Mouse (Mus musculus) liver, embryonic 16.5 days (tissue): Measurements from ENCODE around the gene Kdm2a. TPM values are rescaled to one million over a fixed set of nuclear protein-coding genes. Genes with fewer than 3 reads are reported as not detected.
A peak's percentile ranks its signal among the peaks of the same experiment; 100 is the strongest.

ENCODE experiments used
- ATAC-seq: fragments of 200-750 bp; cut with Nextera tagmentation; 2 replicates; pipeline ENCODE4 v1.8.0; 2017; ENCODE audit warnings: low read depth, mild to moderate bottlenecking, moderate number of reproducible peaks, moderate library complexity
- H3K27ac ChIP-seq: fragments of 300-500 bp; sonication (generic); 2 replicates; pipeline ENCODE4 v1.5.1; 2014; ENCODE audit warnings: mild to moderate bottlenecking, low read length
- H3K27me3 ChIP-seq: fragments of 300-500 bp; sonication (generic); 2 replicates; pipeline ENCODE4 v1.6.1; 2014; ENCODE audit warnings: low read depth, low read length, mixed read lengths; ENCODE audit not compliant: control insufficient read depth, insufficient read depth
- H3K36me3 ChIP-seq: fragments of 300-500 bp; sonication (generic); 2 replicates; pipeline ENCODE4 v1.6.1; 2014; ENCODE audit warnings: mild to moderate bottlenecking; ENCODE audit not compliant: control insufficient read depth, insufficient read depth
- H3K4me1 ChIP-seq: fragments of 300-500 bp; sonication (generic); 2 replicates; pipeline ENCODE4 v1.6.1; 2014; ENCODE audit warnings: low read depth, low read length, mixed read lengths; ENCODE audit not compliant: control insufficient read depth
- H3K4me2 ChIP-seq: fragments of 300-500 bp; sonication (generic); 2 replicates; pipeline ENCODE4 v1.6.1; 2014; ENCODE audit warnings: low read depth, low read length, mixed read lengths
- H3K4me3 ChIP-seq: fragments of 300-500 bp; sonication (generic); 2 replicates; pipeline ENCODE4 v1.5.1; 2014; ENCODE audit warnings: low read depth, mild to moderate bottlenecking, low read length
- H3K9ac ChIP-seq: fragments of 300-500 bp; sonication (generic); 2 replicates; pipeline ENCODE4 v1.6.1; 2014; ENCODE audit warnings: low read depth, low read length
- H3K9me3 ChIP-seq: fragments of 300-500 bp; sonication (generic); replicated peaks from 2 replicates; pipeline ENCODE4 v1.6.1; 2016; ENCODE audit warnings: low read length; ENCODE audit not compliant: control insufficient read depth
- WGBS: fragments of 180-500 bp; shearing (Covaris S2); extraction: QIAGEN DNeasy Blood & Tissue Kit; methylation state at CpG from one replicate; pipeline ENCODE4 v1.1.7; 2014; ENCODE audit not compliant: insufficient replicate concordance; 5-methylcytosine and 5-hydroxymethylcytosine counted together
- polyA plus RNA-seq: library from polyadenylated mRNA; unstranded; fragments of >200 nt; fragmentation: Nextera tagmentation; extraction: Ambion mirVana; gene quantifications from 2 replicates; pipeline ENCODE4 v1.2.1, GENCODE M21; 2015

The Kdm2a gene
- polyA plus RNA-seq, 1 experiment from 2014 or later: 13.7 TPM

GRCm38 (mm10) chr19:4270187-4270586 lies 127.9 kb downstream of the Kdm2a start:
- no peaks in the 10 kb centered on the region for H3K36me3 ChIP-seq
- no peak for ATAC-seq
- no peak overlapping the region for H3K9ac ChIP-seq
- H3K27ac ChIP-seq: no peak overlapping the region
- H3K27me3 ChIP-seq: no peaks in the 10 kb centered on the region; the same call in 1 of the 2 replicates
- no peak overlapping the region for H3K4me3 ChIP-seq
- peaks cover 6% of the 10 kb centered on the region; the same call in 1 of the 2 replicates for H3K4me1 ChIP-seq
- WGBS: 62% methylated on average over 6 of the region's 6 CpGs
- H3K9me3 ChIP-seq: no peaks in the 10 kb centered on the region
- no peak overlapping the region for H3K4me2 ChIP-seq

DNA sequence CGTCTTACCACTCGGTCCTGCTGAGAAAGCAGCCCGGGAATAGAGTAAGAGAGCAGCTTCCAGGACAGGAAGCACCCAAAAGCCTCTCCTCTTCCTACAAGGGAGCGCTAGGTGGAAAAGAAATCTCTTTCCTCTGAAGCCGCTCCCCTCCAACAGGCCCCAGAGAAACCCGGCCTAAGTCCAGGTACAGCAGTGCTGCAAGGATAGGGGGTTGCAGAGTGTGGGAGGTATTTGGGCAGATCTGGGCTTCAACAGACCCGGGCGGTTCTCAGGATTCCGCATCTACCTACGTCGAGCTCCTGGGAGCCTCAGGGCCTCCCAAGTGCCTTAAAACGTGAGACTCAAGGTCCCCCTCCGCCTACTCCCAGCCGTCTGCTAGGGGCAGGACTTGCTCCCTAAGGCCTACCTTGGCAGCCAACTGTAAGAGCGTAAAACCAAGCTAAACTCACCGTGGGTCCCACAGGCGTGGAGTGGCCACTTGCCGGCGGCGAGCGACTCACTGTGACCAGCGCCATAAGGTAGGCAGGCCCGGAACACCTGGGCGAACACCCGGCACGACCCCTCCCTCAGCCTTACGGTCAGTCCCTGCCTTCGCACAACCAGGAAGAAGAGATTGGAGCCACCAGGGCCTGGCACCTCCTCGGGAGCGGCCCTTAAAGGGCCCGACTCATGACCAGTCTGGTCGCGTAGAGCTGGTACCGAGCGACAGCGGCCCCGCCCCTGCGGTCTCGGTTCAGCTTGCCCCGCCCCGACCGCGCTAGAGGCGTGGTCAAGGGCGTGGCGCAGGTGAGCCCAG lies 129.3 kb downstream of the Kdm2a start, which contains the start of gene Ssh3:
Ssh3 (minus strand) TSS at position 615 of the 796 bp plus-strand sequence.
- Histone ChIP-seq H3K4me3 (peak within 1 kb of the TSS; percentile 57), H3K4me1 (peaks cover 6% of the 10 kb centered on the region; the same call in 1 of the 2 replicates), H3K4me2 (peak within 1 kb of the TSS; percentile 63), H3K27me3 (no peaks in the 10 kb centered on the region; the same call in 1 of the 2 replicates), H3K9me3 (no peaks in the 10 kb centered on the region), H3K36me3 (no peaks in the 10 kb centered on the region), H3K9ac (peak within 1 kb of the TSS; percentile 44; the same call in 1 of the 2 replicates), H3K27ac (no peak within 1 kb of the TSS)
- 14% methylated on average over 46 of the region's 46 CpGs for WGBS
- ATAC-seq: peak; percentile 87

DNA sequence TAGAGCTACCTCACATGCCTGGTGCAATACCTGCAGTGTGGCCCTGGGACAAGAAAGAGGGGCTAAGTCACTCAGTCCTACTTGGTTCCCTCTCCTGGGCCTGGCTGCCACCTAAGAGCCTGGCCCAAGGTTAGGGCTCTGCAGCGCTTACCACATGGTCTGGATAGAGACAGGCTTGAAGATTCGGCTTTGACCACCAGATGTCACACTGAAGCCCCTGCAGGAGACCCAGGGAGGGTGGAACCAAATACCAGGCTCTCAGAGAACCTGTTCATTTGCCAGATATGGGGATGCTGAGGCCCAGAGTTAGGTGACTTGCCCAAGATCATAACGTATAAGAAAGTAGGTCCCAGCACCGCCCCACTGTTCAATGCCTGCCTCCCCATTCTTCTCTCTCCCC lies 132.1 kb downstream of the Kdm2a start:
- WGBS: 62% methylated on average over 4 of the region's 4 CpGs
- H3K27me3 ChIP-seq: no peaks in the 10 kb centered on the region; the same call in 1 of the 2 replicates
- no peak overlapping the region for H3K4me2 ChIP-seq
- no peak overlapping the region for H3K9ac ChIP-seq
- H3K4me1 ChIP-seq: peaks cover 6% of the 10 kb centered on the region; the same call in 1 of the 2 replicates
- no peak overlapping the region for H3K4me3 ChIP-seq
- no peak for ATAC-seq
- H3K27ac ChIP-seq: no peak overlapping the region
- H3K9me3 ChIP-seq: no peaks in the 10 kb centered on the region
- H3K36me3 ChIP-seq: no peaks in the 10 kb centered on the region

Other genes with a start within 250 kb of the Kdm2a start
- 72.4 and 74.8 TPM in 2 replicates for gene Coro1b, start 249.7 kb downstream of the Kdm2a start, polyA plus RNA-seq
- 17.6 and 17.9 TPM in 2 replicates for gene Ptprcap, start 244.7 kb downstream of the Kdm2a start, polyA plus RNA-seq
- 29.4 and 31.9 TPM in 2 replicates for gene Rps6kb2, start 234.9 kb downstream of the Kdm2a start, polyA plus RNA-seq
- 0.49 and 0.67 TPM in 2 replicates for gene Carns1, start 222.8 kb downstream of the Kdm2a start, polyA plus RNA-seq
- gene Tbc1d10c, start 207.0 kb downstream of the Kdm2a start, polyA plus RNA-seq: 5.5 and 8.1 TPM in 2 replicates
- gene Ppp1ca, start 206.2 kb downstream of the Kdm2a start, polyA plus RNA-seq: 380 and 393 TPM in 2 replicates
- 14.1 and 14.2 TPM in 2 replicates for gene Rad9a, start 196.6 kb downstream of the Kdm2a start, polyA plus RNA-seq
- gene Clcf1, start 184.0 kb downstream of the Kdm2a start, polyA plus RNA-seq: 0.39 and 0.61 TPM in 2 replicates
- gene AC109138.7, start 183.9 kb downstream of the Kdm2a start, polyA plus RNA-seq: not detected in 2 replicates
- gene Pold4, start 166.4 kb downstream of the Kdm2a start, polyA plus RNA-seq: 12.2 and 14.8 TPM in 2 replicates
- gene Ssh3, start 129.1 kb downstream of the Kdm2a start, polyA plus RNA-seq: 2.1 TPM in 2 replicates
- gene Ankrd13d, start 115.1 kb downstream of the Kdm2a start, polyA plus RNA-seq: 1.1 and 1.2 TPM in 2 replicates
- 7.8 and 9.5 TPM in 2 replicates for gene Grk2, start 92.1 kb downstream of the Kdm2a start, polyA plus RNA-seq
- 8.0 and 11.8 TPM in 2 replicates for gene Rhod, start 41.1 kb upstream of the Kdm2a start, polyA plus RNA-seq
- gene Syt12, start 79.2 kb upstream of the Kdm2a start, polyA plus RNA-seq: 0.20 and 0.32 TPM in 2 replicates
- gene 2010003K11Rik, start 100.3 kb upstream of the Kdm2a start, polyA plus RNA-seq: 0.18 and 0.45 TPM in 2 replicates
- gene Pcx, start 112.2 kb upstream of the Kdm2a start, polyA plus RNA-seq: 88.7 and 118 TPM in 2 replicates
- gene Lrfn4, start 217.4 kb upstream of the Kdm2a start, polyA plus RNA-seq: 0.23 and 0.28 TPM in 2 replicates
- gene Rce1, start 227.4 kb upstream of the Kdm2a start, polyA plus RNA-seq: 22.5 and 23.5 TPM in 2 replicates